Mouse (Mus musculus) intestine, postnatal 0 days (tissue): ENCODE measurements around the gene Zbtb16. TPM values are rescaled to one million over a fixed set of nuclear protein-coding genes. Genes with fewer than 3 reads are reported as not detected.

Experiments used
- ATAC-seq: fragments of 200-750 bp; cut with Nextera tagmentation; 2 replicates; pipeline ENCODE4 v1.8.0; 2017; ENCODE audit warnings: mild to moderate bottlenecking, moderate TSS enrichment, moderate library complexity
- H3K27ac ChIP-seq: fragments of 300-500 bp; sonication (generic); 2 replicates; pipeline ENCODE4 v1.5.1; 2014; ENCODE audit warnings: mild to moderate bottlenecking, low read depth, low read length, moderate library complexity
- H3K27me3 ChIP-seq: fragments of 300-500 bp; sonication (generic); replicated peaks from 2 replicates; pipeline ENCODE4 v1.6.1; 2014; ENCODE audit warnings: low read length, mixed read lengths; ENCODE audit not compliant: control insufficient read depth, insufficient read depth
- H3K36me3 ChIP-seq: fragments of 300-500 bp; sonication (generic); 2 replicates; pipeline ENCODE4 v1.6.1; 2014; ENCODE audit warnings: mild to moderate bottlenecking, moderate library complexity; ENCODE audit not compliant: control insufficient read depth, insufficient read depth
- H3K4me1 ChIP-seq: fragments of 300-500 bp; sonication (generic); replicated peaks from 2 replicates; pipeline ENCODE4 v1.6.1; 2014; ENCODE audit warnings: antibody characterized with exemption, low read length, mixed read lengths; ENCODE audit not compliant: control insufficient read depth, insufficient read depth
- H3K4me2 ChIP-seq: fragments of 300-500 bp; sonication (generic); replicated peaks from 2 replicates; pipeline ENCODE4 v1.6.1; 2014; ENCODE audit warnings: low read depth, mild to moderate bottlenecking, moderate library complexity
- H3K4me3 ChIP-seq: fragments of 300-500 bp; sonication (generic); 2 replicates; pipeline ENCODE4 v1.5.1; 2014; ENCODE audit warnings: low read depth, low read length
- H3K9ac ChIP-seq: fragments of 300-500 bp; sonication (generic); 2 replicates; pipeline ENCODE4 v1.6.1; 2014; ENCODE audit warnings: mild to moderate bottlenecking, low read depth, low read length
- H3K9me3 ChIP-seq: fragments of 300-500 bp; sonication (generic); 2 replicates; pipeline ENCODE4 v1.6.1; 2016; ENCODE audit warnings: mixed run types; ENCODE audit not compliant: control insufficient read depth
- CTCF ChIP-seq: sonication (generic); IDR thresholded peaks from 2 replicates; pipeline ENCODE4 v1.5.1; 2016; ENCODE audit warnings: low read depth, mild to moderate bottlenecking, control low read depth, antibody characterized with exemption, moderate library complexity
- WGBS: fragments of 180-500 bp; shearing (Covaris S2); extraction: QIAGEN DNeasy Blood & Tissue Kit; methylation state at CpG from one replicate; pipeline ENCODE4 v1.1.7; 2014; 5-methylcytosine and 5-hydroxymethylcytosine counted together
- polyA plus RNA-seq: library from polyadenylated mRNA; unstranded; fragments of >200 nt; fragmentation: Nextera tagmentation; extraction: Ambion mirVana; gene quantifications from 2 replicates; pipeline ENCODE4 v1.2.1, GENCODE M21; 2015

The Zbtb16 gene
- polyA plus RNA-seq, 1 experiment from 2014 or later: 0.91 TPM

GRCm38 (mm10) chr9:48736361-48737209 is 99.4 kb downstream of the Zbtb16 start:
- peak overlapping the region; percentile 24; the same call in 1 of the 2 replicates for H3K4me2 ChIP-seq
- H3K36me3 ChIP-seq: no peaks in the 10 kb centered on the region
- no peak for ATAC-seq
- H3K27me3 ChIP-seq: no peaks in the 10 kb centered on the region
- H3K4me1 ChIP-seq: peaks cover 4% of the 10 kb centered on the region; the same call in 1 of the 2 replicates
- 49% methylated on average over 10 of the region's 10 CpGs for WGBS
- H3K9me3 ChIP-seq: no peaks in the 10 kb centered on the region
- H3K9ac ChIP-seq: no peak overlapping the region
- no peak overlapping the region for H3K4me3 ChIP-seq
- TF ChIP-seq CTCF: no peak
- H3K27ac ChIP-seq: peak overlapping the region; percentile 73

DNA sequence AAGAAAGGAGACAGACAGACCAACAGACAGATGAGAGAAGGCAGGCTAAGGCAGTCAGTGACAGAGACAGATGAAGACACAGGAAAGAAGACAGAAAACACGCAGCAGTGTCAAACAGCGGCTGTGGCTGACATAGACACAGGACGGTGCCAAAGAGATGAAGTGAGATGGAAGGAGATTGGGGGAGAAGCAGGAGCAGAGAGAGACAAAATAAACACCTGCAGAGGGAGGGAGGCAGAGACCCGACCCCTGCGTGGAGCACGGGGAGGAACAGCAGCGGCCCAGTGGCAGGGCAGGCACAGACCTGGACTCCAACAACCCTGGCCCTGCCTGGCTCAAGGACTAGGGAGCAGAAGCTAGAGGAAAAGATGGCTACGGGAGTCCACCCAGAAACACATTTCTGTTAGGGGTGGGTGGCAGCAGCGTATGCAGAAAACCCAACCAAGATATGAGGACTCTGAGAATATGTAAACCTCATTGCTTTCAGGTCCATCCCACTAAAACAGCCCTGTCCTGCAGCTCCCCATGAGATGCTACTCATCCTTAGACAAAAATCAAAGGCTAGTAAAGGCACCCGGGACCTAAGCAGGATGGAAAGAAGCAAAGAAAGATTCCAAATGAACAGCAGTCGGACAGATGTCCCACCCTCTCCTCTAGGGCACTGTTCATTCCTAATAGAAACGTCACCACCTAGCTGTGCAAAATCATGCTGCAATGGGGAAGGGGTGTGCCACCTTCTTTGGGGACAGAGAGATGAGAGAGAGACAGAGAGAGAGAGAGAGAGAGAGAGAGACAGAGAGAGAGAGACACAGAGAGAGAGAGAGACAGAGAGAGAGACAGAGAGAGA is 100.3 kb downstream of the Zbtb16 start:
- H3K9me3 ChIP-seq: no peaks in the 10 kb centered on the region
- TF ChIP-seq CTCF: peak; percentile 40
- no peak overlapping the region for H3K4me2 ChIP-seq
- WGBS: 58% methylated on average over 12 of the region's 12 CpGs
- no peaks in the 10 kb centered on the region for H3K27me3 ChIP-seq
- no peak overlapping the region; the same call in 1 of the 2 replicates for H3K9ac ChIP-seq
- H3K4me1 ChIP-seq: 0 out of 2 replicates have a peak, but pooled peaks cover under 1% of the 10 kb centered on the region
- peak overlapping the region; percentile 41; the same call in 1 of the 2 replicates for H3K27ac ChIP-seq
- H3K36me3 ChIP-seq: no peaks in the 10 kb centered on the region
- no peak overlapping the region for H3K4me3 ChIP-seq
- no peak for ATAC-seq

DNA sequence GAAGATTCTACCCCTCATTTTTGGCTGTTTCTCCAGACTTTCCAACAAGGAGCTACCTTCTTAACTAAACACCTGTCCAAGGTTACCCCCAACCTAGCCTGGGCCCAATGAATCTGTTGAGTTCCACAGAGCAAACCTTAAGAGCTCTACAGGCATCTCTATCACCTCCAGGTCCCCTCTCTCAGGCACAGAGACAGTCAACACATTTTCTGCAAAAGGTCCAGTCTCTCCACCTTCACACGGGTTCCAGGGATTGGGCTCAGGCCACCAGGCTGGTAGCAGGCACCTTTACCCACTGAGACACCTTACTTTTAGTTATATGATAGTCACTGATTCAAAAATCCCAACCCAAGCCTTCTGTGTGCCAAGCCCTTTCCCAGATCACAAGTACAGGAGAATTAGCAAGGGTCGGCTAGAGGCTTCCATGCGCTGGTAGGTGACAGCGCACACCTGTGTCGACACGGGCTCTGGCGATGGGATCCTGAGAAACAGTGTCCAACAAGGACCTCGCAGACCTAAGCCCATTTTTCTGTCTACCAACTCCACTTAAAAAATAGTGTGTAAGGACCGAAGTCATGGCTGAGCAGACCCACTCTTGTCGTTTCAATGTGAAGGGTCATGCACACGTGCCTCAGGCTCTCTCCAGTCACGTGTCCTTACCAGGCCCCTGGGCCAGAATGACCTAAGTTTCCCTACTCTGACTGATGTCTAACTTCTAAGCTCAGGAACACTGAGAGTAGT is 101.1 kb downstream of the Zbtb16 start:
- Histone ChIP-seq H3K4me2 (no peak overlapping the region), H3K9me3 (no peaks in the 10 kb centered on the region), H3K4me3 (no peak overlapping the region), H3K27ac (no peak overlapping the region), H3K4me1 (no peaks in the 10 kb centered on the region), H3K9ac (no peak overlapping the region), H3K27me3 (no peaks in the 10 kb centered on the region), H3K36me3 (no peaks in the 10 kb centered on the region)
- no peak for TF ChIP-seq CTCF
- WGBS: 84% methylated on average over 12 of the region's 12 CpGs
- no peak for ATAC-seq

DNA sequence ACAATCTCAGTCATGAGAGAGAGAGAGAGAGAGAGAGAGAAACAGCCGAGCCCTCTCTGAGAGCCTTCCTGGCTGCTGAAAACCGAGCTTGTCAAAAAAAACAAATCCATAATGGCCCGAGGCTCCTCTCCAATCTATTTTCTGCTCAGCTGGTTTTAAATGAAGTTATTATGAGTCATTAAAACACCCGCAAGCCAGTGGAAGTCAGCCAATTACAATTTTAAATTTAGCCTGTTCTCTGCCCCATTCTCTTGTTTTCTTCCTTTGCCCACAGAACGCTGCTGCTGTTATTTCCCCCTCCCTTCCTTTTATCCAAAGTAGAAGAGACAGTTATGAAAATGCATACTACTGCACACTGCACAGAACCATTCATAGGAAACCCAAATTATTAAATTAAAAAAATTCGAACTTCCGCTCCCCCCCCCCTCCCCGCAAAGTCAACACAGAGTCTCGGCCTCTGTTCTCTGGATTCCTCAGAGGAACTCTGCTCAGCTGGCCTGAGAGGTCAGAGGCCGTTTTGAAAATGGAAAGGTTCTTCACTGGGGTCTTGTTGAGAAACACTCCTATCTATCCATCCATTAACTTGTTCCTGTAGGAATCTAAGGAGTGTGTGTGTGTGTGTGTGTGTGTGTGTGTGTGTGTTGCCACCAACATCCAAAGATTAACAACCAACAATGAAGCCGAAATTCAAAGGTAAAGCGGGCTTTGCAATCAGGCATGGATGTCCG is 102.0 kb downstream of the Zbtb16 start:
- H3K9me3 ChIP-seq: no peaks in the 10 kb centered on the region
- no peak for TF ChIP-seq CTCF
- H3K4me1 ChIP-seq: no peaks in the 10 kb centered on the region
- no peak for ATAC-seq
- 51% methylated on average over 13 of the region's 13 CpGs for WGBS
- no peak overlapping the region for H3K4me3 ChIP-seq
- H3K27ac ChIP-seq: peak overlapping the region; percentile 29; the same call in 1 of the 2 replicates
- H3K36me3 ChIP-seq: no peaks in the 10 kb centered on the region
- no peak overlapping the region for H3K4me2 ChIP-seq
- H3K9ac ChIP-seq: no peak overlapping the region
- no peaks in the 10 kb centered on the region for H3K27me3 ChIP-seq

GRCm38 (mm10) chr9:48733083-48733482 is 102.9 kb downstream of the Zbtb16 start:
- H3K4me3 ChIP-seq: no peak overlapping the region
- no peaks in the 10 kb centered on the region for H3K9me3 ChIP-seq
- no peaks in the 10 kb centered on the region for H3K27me3 ChIP-seq
- no peak overlapping the region for H3K27ac ChIP-seq
- no peak overlapping the region for H3K9ac ChIP-seq
- no peak for TF ChIP-seq CTCF
- no peaks in the 10 kb centered on the region for H3K4me1 ChIP-seq
- ATAC-seq: no peak
- H3K36me3 ChIP-seq: no peaks in the 10 kb centered on the region
- H3K4me2 ChIP-seq: no peak overlapping the region
- WGBS: 66% methylated on average over 6 of the region's 6 CpGs
